18 mouse cellular contexts compared by ENCODE assay signal in genomic region chr4:130327366-130327765, GRCm38 (mm10). TPM values are rescaled to one million over a fixed set of nuclear protein-coding genes. Genes with fewer than 3 reads are reported as not detected.
A peak's percentile ranks its signal among the peaks of the same experiment; 100 is the strongest.
DNase-seq lines count a peak whose midpoint lies in the region; ATAC-seq and TF ChIP-seq lines count a peak whose summit lies in the region.
"Had no signal": no experiment of that assay in that cellular context is flagged by ENCODE, and none has a peak within 500 bp of the region (broad histone marks: within the 10 kb centered on the region; RNA-seq: fewer than 3 reads in every experiment).

No protein-coding gene starts in this region.

- H3K9ac ChIP-seq in intestine, embryonic 16.5 days (ENCODE audit: low read depth, low read length), result no peak overlapping the region
- H3K9ac ChIP-seq: embryonic facial prominence, embryonic 15.5 days; neural tube, embryonic 15.5 days had no signal

- peaks cover 4% of the 10 kb centered on the region; the same call in 1 of the 2 replicates for H3K36me3 ChIP-seq in intestine, embryonic 16.5 days (ENCODE audit: control insufficient read depth, insufficient read depth, low read length)

- no peaks in the 10 kb centered on the region for H3K9me3 ChIP-seq in intestine, embryonic 16.5 days (ENCODE audit: control insufficient read depth, low read length)
- H3K9me3 ChIP-seq: embryonic facial prominence, embryonic 15.5 days; neural tube, embryonic 15.5 days had no signal

- no peak overlapping the region for H3K4me3 ChIP-seq in cerebellum, adult 2 months (replicated peaks; ENCODE audit: insufficient read depth, low read depth, low read length)
- H3K4me3 ChIP-seq in intestine, embryonic 16.5 days (ENCODE audit: low read length), result no peak overlapping the region
- H3K4me3 ChIP-seq: embryonic facial prominence, embryonic 15.5 days; neural tube, embryonic 15.5 days had no signal

- peak; percentile 81; the same call in 1 of the 2 replicates for ATAC-seq in cerebellum, adult (ENCODE audit: insufficient number of reproducible peaks, low FRiP score, low TSS enrichment)
- ATAC-seq in inflammation-experienced regulatory T-cells, adult 6 months, result no peak
- no peak for ATAC-seq in intestine, embryonic 16.5 days
- ATAC-seq: CD4-positive, CD25-positive, alpha-beta regulatory T cell, adult 4 months had no signal

- H3K27me3 ChIP-seq in cerebellum, adult 2 months (ENCODE audit: control insufficient read depth, insufficient read depth, low read length), result no peaks in the 10 kb centered on the region
- no peaks in the 10 kb centered on the region for H3K27me3 ChIP-seq in intestine, embryonic 16.5 days (replicated peaks; ENCODE audit: control insufficient read depth, insufficient read depth, low read length)
- H3K27me3 ChIP-seq: embryonic facial prominence, embryonic 15.5 days; neural tube, embryonic 15.5 days had no signal

- no peak overlapping the region for H3K4me2 ChIP-seq in intestine, embryonic 16.5 days (ENCODE audit: low read depth, low read length)
- H3K4me2 ChIP-seq: embryonic facial prominence, embryonic 15.5 days; midbrain, embryonic 11.5 days; neural tube, embryonic 15.5 days had no signal

- 6% methylated on average over 9 of the region's 9 CpGs for WGBS in cerebellum, adult 2 months
- WGBS in intestine, embryonic 16.5 days, result 86% methylated on average over 9 of the region's 9 CpGs

- H3K27ac ChIP-seq in cerebellum, adult 2 months (ENCODE audit: insufficient read depth, low read length), result peak overlapping the region; percentile 30
- no peak overlapping the region for H3K27ac ChIP-seq in intestine, embryonic 16.5 days (ENCODE audit: low read length)
- H3K27ac ChIP-seq: embryonic facial prominence, embryonic 15.5 days; neural tube, embryonic 15.5 days had no signal

- peaks cover 17% of the 10 kb centered on the region for H3K4me1 ChIP-seq in cerebellum, adult 2 months (ENCODE audit: control insufficient read depth, insufficient read depth, low read length)
- no peaks in the 10 kb centered on the region for H3K4me1 ChIP-seq in intestine, embryonic 16.5 days (ENCODE audit: control insufficient read depth, insufficient read depth, low read length)
- H3K4me1 ChIP-seq: embryonic facial prominence, embryonic 15.5 days; neural tube, embryonic 15.5 days had no signal

- no peak for TF ChIP-seq CTCF in cerebellum, adult 2 months (IDR thresholded peaks at IDR 0.05; ENCODE audit: borderline replicate concordance, insufficient read depth, low read depth, low read length)

- peak; percentile 36 for DNase-seq in kidney, adult 18-20 months
- DNase-seq in kidney, adult 9 months, result no peak
- peak; percentile 79 to 84 for DNase-seq in cerebellum, adult 2 months
- DNase-seq in kidney, postnatal 14 days, result peak; percentile 43
- DNase-seq: adrenal gland, postnatal 10 days; heart, postnatal 36 days; liver; lung, adult 18-20 months; lung, postnatal 4 days had no signal

- TF ChIP-seq POLR2A in cerebellum, adult 2 months (IDR thresholded peaks at IDR 0.05; ENCODE audit: borderline replicate concordance, insufficient read depth, low read length), result no peak

RNA-seq across cellular contexts. Expression of gene Gm10570, which starts 18.9 kb away (rescaled TPM):
- polyA plus RNA-seq in cerebellum, adult 2 months (2012; rRNA removed), result 1.6 and 1.7 TPM in 2 replicates
- polyA plus RNA-seq in inflammation-experienced regulatory T-cells, adult 6 months (2017; shearing (Covaris generic)), result not detected
- not detected in 2 replicates for polyA plus RNA-seq in intestine, embryonic 16.5 days (2015; fragmentation: Nextera tagmentation; extraction: Ambion mirVana)
- polyA plus RNA-seq: CD4-positive, CD25-positive, alpha-beta regulatory T cell, adult 4 months; forebrain, embryonic 11.5 days; midbrain, embryonic 11.5 days; spleen, adult 2 months had no signal

RNA-seq across cellular contexts. Expression of gene Fabp3, which starts 19.0 kb away (rescaled TPM):
- polyA plus RNA-seq in cerebellum, adult 2 months (2012; rRNA removed), result 196 and 220 TPM in 2 replicates
- polyA plus RNA-seq in inflammation-experienced regulatory T-cells, adult 6 months (2017; shearing (Covaris generic)), result 1 to 10 TPM in 1 of 3 experiments, not detected in 2; 1.6 TPM
- polyA plus RNA-seq in intestine, embryonic 16.5 days (2015; fragmentation: Nextera tagmentation; extraction: Ambion mirVana), result 4.0 and 4.5 TPM in 2 replicates
- polyA plus RNA-seq: CD4-positive, CD25-positive, alpha-beta regulatory T cell, adult 4 months had no signal

RNA-seq across cellular contexts. Expression of gene Zcchc17, which starts 32.4 kb away (rescaled TPM):
- polyA plus RNA-seq in cerebellum, adult 2 months (2012; rRNA removed), result 87.9 and 89.6 TPM in 2 replicates
- polyA plus RNA-seq in inflammation-experienced regulatory T-cells, adult 6 months (2017; shearing (Covaris generic)), result 10 to 100 TPM; 69.3 to 84.5 (median 79.9) TPM
- 56.3 and 59.7 TPM in 2 replicates for polyA plus RNA-seq in intestine, embryonic 16.5 days (2015; fragmentation: Nextera tagmentation; extraction: Ambion mirVana)

RNA-seq across cellular contexts. Expression of gene Snrnp40, which starts 32.6 kb away (rescaled TPM):
- 35.7 and 39.5 TPM in 2 replicates for polyA plus RNA-seq in cerebellum, adult 2 months (2012; rRNA removed)
- polyA plus RNA-seq in inflammation-experienced regulatory T-cells, adult 6 months (2017; shearing (Covaris generic)), result 10 to 100 TPM; 53.6 to 63.4 (median 62.1) TPM
- 108 and 118 TPM in 2 replicates for polyA plus RNA-seq in intestine, embryonic 16.5 days (2015; fragmentation: Nextera tagmentation; extraction: Ambion mirVana)

RNA-seq across cellular contexts. Expression of gene Serinc2, which starts 48.4 kb away (rescaled TPM):
- polyA plus RNA-seq in cerebellum, adult 2 months (2012; rRNA removed), result 39.6 and 46.5 TPM in 2 replicates
- under 1 TPM in 2 of 3 experiments, not detected in 1; 0.39 to 0.75 TPM for polyA plus RNA-seq in inflammation-experienced regulatory T-cells, adult 6 months (2017; shearing (Covaris generic))
- 20.6 and 22.8 TPM in 2 replicates for polyA plus RNA-seq in intestine, embryonic 16.5 days (2015; fragmentation: Nextera tagmentation; extraction: Ambion mirVana)

Comparison
In these comparisons a context has a peak if more than half of its experiments do, and no peak if none do; other contexts are left out.
1. RNA of gene Fabp3, which starts 19.0 kb away (polyA plus RNA-seq): 196 to 220 TPM in cerebellum, adult 2 months; 4.0 to 4.5 TPM in intestine, embryonic 16.5 days and 1.6 TPM in inflammation-experienced regulatory T-cells, adult 6 months; every median in the first group is over 10 times any median in the second.